Mouse (Mus musculus) cerebellum, adult 9-10 months (tissue): ENCODE results near the gene Cd79b.
"Not testable (repeated sequence)": the region's sequence is repeated elsewhere in the genome, so short reads cannot be mapped to it uniquely, and the experiment has no call there.

Experiments
- DNase-seq: peaks from one replicate; pipeline ENCODE4 v3.0.0; 2022

The Cd79b gene

DNA sequence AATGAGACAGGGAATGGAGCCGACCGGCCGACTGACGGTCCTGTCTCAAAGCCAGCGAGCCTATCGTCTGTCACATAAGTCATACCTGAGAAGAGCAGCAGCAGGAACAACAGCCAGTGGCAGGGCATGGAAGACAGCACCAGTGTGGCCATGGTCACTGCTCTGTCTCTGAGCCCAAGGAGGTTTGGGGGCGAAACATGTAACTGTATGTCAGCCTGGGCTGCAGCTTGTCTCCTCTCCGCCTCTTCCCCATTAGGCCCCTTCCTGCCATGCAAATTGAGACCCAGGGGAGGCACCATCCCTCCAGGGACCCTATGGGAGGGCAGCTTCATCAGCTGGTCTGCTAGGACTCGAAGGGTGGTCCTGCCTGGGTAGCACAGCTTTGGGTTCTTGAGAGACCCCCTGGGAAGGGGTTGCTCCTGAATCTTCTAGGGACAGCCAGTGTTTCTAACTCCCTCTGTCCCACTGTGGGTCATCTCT lies at the start of gene Cd79b:
Gene Cd79b (minus strand): TSS at position 430 of the 480 bp plus-strand sequence.
- DNase-seq: no peak

DNA sequence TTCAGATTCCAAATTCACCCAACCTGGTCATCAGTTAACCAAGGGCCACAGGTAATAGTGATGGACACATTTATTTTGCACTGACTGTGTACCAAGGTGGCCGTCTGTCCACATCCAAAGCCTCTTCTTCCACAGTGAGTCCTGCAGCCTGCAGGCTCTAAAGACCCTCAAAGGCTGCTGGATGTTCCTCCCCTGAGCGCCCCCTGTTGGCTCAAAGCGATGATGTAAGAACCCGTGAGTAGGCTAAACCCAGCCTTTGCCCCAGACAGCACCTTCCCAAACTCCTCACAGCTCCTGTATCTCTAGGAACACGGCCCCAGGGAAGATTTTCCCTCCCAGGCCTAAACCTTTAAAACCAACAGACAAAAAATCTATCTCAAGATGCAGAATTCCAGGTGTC lies 44.8 kb upstream of the Cd79b start:
- no peak for DNase-seq

DNA sequence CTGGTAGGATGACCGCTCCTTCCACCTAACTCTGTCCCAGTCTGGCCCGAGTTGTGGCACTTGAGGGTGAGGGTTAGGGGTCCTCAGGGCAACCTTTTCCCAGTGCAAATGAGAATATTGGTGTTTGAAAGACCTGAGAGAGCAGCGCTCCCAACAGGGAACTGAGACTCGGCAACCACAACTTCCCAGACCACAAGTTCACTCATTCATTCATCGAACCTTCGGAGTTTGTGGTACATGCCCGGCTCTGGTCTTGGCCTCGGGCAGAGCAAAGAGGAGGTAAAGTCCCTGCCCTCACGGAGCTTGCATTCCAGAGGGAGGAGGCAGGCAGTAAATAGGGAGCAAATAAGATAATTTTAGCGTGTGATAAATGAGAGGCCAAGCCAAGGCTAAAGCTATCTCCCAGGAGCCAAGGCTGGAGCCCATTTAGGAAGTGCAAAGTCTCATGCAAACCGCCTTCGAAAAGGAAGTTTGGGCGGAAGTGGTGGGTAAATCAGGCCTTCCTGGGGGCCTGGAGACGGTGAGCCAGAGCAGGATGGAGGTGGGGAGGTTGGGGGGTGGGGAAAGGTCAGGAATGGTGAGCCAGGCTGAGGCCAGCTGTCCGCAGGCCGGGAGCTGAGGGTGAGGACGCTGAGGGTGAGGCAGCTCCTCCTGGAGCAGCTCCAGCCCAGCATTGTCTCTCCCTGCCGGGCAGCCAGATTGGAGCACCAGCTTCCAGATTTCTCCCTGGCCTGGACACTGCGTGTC lies 41.0 kb upstream of the Cd79b start:
- peak; percentile 70 for DNase-seq

DNA sequence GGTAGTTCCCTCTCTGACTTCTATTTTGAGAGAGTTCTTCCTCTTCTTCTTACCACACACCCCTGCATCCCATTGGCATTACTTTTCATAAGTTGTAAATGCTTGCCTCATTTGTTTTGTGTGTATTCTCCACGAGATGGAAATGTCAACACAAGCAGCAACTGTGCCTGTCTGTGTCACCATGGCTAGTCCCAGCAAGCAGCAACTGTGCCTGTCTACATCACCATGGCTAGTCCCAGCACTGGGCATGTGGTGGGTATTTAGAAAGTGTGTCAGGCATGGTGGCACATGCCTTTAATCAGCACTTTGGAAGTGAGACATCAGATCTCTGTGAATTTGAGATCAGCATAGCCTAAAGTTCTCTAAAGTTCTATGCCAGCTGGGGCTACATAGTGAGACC lies 39.6 kb upstream of the Cd79b start:
- DNase-seq: no peak

DNA sequence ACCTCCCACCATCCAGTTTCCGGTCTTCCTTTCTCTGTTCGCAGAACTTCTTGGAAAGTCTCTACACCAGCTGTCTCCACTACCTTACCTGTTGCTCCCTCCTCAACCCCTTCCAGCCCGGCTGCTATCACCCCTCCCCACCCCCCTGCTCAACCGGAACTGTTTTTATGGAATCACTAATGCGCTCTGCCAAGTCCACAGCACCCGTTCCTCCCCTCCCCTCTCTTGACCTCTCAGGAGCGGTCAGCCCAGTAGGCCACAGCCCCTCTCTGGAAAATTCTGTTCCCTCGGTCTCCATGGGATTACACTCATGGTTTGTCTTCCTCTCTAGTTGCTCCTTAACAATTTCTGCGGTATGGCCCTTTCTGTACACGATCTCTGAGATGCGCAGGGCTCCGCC lies 38.6 kb upstream of the Cd79b start, which contains the start of gene Scn4a:
Gene Scn4a (minus strand): TSS at position 101 of the 400 bp plus-strand sequence.
- DNase-seq: no peak

DNA sequence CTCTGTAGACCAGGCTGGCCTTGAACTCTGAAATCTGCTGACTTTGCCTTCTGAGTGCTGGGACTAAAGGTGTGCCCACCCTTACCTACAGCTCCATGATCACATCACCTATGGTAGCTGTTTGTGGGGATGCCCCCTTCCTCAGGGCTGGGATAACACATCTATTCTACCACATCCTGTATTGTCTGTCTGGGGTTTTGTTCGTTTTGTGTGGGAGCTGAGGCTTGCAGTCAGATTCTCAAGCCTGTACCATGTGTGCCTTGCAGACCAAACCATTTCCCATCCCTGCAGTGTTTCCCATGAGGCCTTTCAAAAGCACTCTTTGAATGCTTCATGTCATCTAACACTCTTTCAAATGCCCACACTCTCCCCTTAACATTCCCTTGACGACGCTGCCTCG lies 37.4 kb upstream of the Cd79b start:
- no peak for DNase-seq

DNA sequence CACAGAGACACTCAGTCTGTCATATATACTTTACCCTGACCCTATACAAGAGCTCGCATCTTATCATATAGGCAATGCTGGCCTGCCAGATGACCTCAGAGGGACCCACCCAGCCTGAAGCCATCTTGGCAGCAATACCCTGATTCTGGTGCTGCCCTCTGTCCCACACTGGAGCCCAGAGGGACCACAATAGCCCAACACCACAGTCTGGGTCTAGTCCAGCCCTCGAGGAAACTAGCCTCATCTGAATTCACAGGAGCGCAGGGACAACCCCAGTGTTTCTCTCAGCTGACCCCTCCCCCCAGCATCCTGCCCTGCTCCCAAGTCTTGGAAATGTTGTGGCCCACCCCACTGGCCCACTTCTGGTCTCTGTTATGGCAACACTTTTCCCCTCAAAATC lies 36.7 kb upstream of the Cd79b start:
- no peak for DNase-seq

DNA sequence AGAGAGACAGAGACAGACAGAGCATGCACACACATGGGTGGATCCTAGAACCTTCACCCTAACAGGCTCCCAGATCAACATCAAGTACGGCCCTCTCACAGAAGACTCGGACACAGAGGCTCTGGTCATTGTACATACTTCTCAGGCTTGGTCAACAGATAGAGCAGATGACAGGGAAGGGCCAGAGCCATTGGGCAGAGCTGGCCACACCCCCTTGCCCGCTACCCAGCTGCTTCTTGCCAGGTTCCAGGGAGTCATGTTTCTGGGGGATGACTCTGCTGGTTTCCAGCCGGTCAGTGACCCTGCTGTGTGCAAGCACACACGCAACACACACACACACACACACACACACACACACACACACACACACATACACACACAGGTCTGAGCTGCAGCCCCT lies 36.3 kb upstream of the Cd79b start:
- DNase-seq: no peak

DNA sequence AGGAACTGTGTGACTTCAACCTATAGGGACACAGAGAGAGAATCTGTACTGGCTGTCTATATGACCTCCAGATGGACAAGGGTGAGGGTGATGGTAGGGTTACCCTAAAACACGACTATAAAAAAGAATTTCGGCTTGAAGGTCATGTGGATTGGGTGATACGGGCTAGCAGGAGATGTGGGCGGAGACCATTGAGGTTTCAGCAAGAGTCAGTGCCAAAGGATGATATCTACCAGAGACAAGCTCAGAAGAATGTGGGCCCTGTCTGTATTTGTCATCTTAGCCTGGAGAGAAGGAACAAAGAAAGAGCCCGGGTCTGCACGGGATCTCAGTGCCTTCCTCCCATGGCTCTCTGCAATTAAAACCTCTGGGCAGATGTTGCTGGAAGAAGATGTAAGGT lies 35.2 kb upstream of the Cd79b start:
- DNase-seq: no peak

DNA sequence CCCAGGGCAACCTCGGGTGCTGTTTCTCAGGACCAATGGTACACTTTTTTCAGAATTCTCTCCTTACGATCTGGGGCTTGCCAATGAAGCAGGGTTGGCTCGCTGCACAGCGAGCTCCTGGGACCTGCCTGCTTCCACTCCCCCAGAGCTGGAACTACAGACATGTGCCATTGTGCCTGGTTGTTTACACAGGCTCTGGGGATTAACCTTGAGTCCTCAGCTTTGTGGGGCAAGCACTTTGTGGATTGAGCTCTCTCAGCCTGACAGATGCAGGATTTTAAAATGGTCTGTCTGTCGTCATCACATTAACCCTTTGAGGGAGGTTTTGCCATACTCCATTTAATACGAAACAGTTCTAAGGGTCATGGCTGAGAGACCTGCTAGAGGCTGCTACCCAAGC lies 30.3 kb upstream of the Cd79b start:
- DNase-seq: no peak

DNA sequence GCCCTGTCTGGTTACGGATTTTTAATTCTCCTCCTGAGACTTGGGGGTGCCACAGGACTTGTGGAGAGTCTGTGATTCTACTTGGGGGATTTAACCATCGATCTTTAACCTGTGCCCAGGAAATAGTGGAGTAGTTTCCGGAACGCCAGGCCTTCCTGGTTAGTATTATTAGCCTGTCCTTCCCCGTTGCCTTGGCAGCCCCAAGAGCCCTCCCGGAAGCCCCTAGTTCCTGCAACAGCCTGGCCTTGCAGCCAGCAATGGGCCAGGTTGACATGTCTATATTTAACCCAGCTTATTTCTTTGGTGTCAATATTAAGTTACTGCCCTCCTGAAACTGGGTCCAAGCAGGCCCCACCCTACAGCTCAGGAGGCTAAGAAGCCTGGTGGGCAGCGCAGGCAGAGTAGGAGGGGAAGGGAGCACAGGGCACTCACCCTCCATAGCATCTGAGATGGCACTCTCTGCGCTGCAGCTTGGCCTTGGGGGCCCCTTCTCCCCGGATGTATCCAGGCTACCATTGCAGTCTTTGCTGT lies 26.5 kb upstream of the Cd79b start:
- DNase-seq: no peak

DNA sequence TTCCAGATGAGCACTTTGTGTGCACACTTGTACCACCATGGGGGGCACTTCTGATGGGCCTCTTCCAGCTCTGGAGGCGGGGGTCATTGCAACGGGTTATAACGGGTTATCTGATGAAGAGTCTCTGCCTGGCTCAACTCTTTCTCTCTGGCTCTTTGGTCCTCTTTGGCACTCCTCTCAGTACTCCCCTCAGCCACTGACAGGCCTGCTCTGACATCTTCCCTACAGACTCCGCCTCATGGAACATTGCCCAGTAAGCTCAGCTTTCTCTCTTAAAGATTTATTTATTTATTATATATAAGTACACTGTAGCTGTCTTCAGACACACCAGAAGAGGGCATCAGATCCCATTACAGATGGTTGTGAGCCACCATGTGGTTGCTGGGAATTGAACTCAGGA lies 24.8 kb upstream of the Cd79b start:
- DNase-seq: not testable (repeated sequence)

DNA sequence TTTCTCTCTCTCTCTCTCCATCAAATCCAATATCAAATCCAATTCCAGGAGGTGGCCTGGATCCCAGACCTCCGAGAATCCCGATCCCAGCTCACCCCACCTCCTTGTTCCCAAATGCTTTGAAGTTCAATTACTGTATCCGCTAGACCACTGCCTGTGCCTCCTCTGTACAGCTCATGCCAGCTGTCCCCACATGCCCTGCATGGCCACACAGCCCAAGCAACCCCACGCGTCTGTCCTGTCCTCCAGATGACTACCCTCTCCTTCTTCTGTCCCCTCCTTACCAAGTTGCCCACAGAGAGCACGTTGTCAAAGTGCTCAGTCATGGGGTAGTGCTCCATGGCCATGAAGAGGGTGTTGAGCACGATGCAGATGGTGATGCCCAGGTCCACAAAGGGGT lies 24.3 kb upstream of the Cd79b start:
- no peak for DNase-seq

DNA sequence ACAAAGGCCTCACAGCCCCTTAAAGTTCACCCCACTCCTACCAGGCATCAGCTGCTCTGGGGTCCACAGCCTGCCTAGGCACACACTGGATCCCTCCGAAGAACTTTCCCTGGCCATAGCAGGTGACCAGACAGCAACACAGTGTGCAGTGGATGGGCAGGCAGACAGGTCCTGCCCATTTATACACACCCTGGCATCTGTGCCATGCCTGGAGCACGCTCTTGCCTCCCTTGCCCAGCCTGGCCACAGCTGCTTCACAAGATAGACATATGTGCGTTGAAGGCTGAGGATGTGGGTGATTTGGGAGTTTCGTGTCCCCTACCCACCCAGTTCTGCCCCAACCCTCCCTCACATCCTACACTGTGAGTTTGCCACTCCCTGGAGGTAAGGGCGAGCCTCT lies 23.5 kb upstream of the Cd79b start:
- no peak for DNase-seq

DNA sequence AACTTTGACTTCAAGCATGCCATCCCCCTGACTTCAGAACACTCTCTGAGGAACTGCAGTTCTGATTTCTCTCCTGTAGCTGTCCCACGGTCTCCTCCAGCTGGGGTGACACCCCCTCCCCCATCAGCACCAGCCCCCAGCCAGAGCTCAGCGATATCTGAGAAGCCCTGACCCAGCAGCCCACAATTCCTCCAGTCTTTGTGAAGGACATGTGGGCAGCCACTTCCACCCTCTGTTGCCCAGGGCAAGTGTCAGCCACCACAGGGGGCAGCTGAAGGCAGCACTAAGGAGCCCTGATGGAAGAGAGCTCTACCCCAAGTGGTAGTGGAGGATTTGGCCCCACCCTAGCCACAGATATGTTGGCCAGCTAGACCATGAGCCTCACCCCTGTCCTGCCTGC lies 19.5 kb upstream of the Cd79b start:
- DNase-seq: no peak

DNA sequence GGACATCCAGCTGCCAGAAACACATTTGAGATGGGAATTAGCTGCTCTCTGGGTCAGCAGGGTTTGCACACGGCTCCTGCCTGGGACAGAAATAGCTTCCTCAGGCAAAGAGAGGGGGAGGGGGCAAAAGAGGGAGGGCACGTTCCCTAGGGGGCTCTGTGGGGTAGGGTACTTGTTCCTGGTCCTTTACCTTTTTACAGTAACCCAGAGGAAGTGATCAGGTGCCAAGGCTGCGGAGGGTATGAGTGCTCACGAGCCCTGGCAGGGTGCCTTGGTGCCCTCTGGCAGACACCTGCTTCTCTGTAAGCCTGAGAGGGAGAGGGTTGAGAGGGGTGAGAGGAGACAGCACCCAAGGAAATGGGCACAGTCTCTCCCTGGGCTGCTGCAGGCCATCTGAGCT lies 17.9 kb upstream of the Cd79b start:
- no peak for DNase-seq

DNA sequence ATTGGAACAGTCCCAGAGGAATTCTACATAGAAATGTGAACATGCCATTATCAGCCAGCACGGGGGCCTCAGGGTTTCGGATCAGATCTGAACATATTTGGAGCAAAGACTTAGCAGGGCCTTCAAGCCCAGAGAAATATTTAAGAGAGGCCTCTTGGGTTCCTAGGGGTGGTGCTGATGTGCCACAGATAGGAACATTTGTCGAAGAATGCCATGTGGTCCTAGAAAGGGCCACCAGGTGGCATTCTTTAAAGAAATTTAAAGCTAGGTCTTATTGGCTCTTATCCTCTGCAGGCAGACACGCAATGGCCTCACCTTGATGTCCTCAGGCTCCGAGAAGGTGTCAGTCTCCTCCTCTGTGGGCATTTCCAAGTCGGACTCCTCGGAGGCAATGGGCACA lies 15.1 kb upstream of the Cd79b start:
- peak; percentile 61 for DNase-seq

DNA sequence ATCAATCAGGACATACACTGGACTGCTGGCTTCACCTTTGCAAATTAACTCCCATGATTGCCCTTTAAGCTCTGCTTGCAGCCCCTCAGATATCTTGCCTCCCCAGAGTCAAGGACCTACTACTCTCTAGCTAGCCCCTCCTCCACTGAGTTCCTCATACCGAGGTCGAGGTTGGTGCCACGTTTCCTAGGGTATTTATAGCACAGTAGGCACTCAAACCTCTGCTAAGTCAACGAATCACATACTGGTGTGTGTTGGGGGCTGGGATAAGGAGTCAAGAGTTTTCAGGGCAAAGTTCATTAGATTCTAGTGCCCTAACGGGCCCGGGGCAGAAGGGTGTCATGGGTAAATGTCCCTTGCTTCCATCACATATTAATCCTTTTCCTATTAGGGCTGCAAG lies 14.6 kb upstream of the Cd79b start:
- DNase-seq: no peak

DNA sequence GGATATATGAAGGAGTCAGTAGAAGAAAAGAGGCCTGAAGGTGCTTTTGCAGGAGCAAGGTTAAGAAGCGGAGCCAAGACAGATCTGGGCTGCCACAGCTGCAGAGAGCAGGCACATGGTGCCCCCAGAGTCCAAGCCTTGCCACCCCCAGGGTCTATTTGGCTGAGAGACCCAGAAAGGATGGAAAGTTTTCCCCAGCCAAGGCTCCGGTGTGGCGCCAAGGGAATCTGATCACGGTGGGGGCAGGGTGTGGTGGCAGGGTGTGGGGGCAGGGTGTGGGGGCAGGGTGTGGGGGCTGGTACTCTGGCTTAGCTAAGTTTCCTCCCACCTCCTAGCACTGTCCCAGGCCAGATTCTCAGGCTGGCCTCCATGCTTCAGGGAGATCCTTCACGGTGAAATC lies 14.0 kb upstream of the Cd79b start:
- DNase-seq: no peak

DNA sequence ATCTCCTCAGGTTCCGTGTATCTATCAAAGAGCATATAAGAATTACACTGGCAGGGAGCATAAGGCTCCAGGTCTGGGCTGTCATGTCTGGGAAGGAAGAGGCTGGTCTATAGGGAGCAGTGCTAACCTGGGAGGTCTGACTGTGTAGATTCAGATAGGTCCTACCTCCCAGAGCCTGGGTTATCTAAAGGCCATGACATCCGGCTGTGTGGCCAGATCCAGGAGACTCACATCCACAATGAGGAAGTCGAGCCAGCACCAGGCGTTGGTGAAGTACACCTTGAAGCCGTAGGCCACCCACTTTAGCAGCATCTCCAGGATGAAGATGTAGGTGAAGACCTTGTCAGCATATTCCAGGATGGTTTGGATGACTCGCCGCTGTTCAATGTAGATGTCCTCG lies 11.9 kb upstream of the Cd79b start:
- no peak for DNase-seq

DNA sequence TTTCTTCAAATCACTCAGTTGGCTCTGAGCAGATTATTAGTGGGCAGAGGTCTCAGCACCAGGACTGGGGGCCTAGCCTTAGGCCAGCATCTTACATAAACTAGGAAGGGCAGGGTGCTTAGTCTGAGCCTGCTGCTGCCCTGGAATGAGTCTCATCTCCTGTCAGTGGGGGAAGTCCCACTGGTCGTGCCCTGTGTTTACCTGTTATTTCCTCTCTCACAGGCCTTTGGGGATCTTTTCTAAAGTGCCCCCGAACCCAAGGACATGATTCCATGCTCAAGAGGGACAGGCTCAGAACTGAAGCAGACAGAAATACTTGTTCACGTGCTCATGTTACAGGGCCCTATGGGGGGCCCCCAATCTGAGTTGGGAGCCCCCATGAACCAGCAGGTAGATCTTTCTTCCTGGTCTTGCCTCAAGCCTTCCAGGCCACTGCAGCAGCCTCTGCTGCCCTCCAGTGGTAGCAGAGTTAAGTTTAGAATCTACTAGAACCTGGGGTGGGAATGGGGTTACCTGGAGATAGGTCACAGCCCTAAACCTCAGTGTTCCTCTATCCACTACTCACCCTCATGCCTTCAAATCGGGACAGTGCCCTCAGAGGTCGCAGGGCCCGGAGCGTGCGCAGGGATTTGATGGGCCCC lies 11.1 kb upstream of the Cd79b start:
- peak; percentile 79 for DNase-seq

DNA sequence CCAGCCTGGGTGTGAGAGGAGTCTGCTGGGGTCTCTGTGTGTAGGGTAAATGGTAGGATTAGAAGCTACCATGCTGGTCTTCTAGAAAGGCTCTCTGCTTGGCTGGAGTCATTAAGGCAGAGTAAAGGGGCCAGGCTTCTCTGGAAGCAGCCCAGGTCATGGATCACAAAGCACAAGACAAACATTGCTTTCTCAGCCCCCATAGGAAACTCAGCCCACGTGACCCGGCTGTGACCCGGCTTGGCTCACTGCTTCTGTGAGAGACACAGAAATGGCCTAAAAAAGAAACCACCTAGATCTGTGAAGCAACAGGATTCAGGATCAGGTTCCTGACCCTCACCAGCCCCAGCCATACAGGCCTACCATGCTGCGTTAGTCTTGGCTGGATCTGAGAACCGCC lies 10.3 kb upstream of the Cd79b start:
- DNase-seq: no peak

DNA sequence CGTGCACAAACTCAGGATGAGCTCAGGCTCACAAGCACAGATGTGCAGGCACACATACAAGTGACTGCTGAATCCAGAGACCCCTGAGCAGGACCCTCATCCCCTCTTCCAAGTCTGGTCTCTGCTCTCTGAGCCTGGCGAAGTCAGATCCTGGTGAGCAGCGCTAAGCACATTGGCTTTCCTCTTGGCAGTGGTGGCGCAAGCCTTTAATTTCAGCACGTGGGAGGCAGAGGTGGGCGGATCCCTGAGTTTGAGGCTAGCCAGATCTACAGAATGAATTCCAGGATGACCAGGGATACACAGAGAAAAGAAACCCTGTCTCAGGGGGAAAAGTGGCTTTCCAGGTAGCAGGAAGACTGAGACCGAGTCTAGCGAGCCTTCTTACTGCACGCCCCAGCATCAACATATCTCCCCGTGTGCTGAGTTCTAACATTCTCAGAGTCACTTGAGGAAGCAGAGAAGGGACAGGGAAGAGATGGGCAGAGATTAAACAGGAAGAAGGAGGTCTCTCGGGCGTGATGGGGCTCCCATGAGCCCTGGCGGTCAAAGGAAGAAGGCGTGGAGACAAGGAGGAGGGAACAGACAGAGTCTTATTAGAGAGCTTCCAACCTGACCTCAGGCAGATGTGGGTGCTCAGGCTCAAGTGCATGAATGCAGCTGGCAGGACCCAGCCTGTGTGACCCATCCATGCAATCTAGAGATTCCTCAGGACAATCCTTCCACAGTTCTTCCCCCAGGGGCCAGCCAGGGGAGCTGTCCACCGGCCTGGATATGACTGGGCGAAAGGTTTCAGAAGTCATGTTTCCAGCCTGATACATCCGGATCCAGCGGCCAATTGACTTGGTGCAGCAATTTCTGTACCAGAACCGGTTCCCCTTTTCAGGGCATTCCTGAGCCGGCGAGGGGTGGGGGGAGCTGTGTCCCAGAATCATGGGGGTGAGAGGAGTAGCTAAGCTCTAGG lies 4.1 kb upstream of the Cd79b start:
- no peak for DNase-seq
